Mouse (Mus musculus) limb, embryonic 10.5 days (tissue): ENCODE results near the gene Ube2cbp. TPM values are rescaled to one million over a fixed set of nuclear protein-coding genes. Genes with fewer than 3 reads are reported as not detected.

Experiments used
- DNase-seq: peaks from one replicate; pipeline ENCODE4 v3.0.0-alpha.2; 2017; ENCODE audit warnings: low spot score
- H3K27ac ChIP-seq: fragments of 300-500 bp; sonication (generic); 2 replicates; pipeline ENCODE4 v1.5.1; 2016; ENCODE audit warnings: mild to moderate bottlenecking
- H3K27me3 ChIP-seq: fragments of 300-500 bp; sonication (generic); 2 replicates; pipeline ENCODE4 v1.6.1; 2016; ENCODE audit warnings: low read depth, mild to moderate bottlenecking; ENCODE audit not compliant: poor library complexity, severe bottlenecking
- H3K36me3 ChIP-seq: fragments of 300-500 bp; sonication (generic); 2 replicates; pipeline ENCODE4 v1.6.1; 2016; ENCODE audit warnings: mild to moderate bottlenecking, moderate library complexity
- H3K4me1 ChIP-seq: fragments of 300-500 bp; sonication (generic); 2 replicates; pipeline ENCODE4 v1.6.1; 2016
- H3K4me3 ChIP-seq: fragments of 300-500 bp; sonication (generic); 2 replicates; pipeline ENCODE4 v1.5.1; 2016; ENCODE audit warnings: mild to moderate bottlenecking, moderate library complexity
- H3K9me3 ChIP-seq: fragments of 300-500 bp; sonication (generic); replicated peaks from 2 replicates; pipeline ENCODE4 v1.6.1; 2016; ENCODE audit warnings: mild to moderate bottlenecking
- WGBS: fragments of 180-500 bp; shearing (Covaris S2); methylation state at CpG from one replicate; pipeline ENCODE4 v1.1.7; 2016; 5-methylcytosine and 5-hydroxymethylcytosine counted together
- polyA plus RNA-seq: library from polyadenylated mRNA; unstranded; fragments of >200 nt; fragmentation: Nextera tagmentation; extraction: Ambion mirVana; gene quantifications from 2 replicates; pipeline ENCODE4 v1.2.1, GENCODE M21; 2016

Ube2cbp gene
- polyA plus RNA-seq, 1 experiment from 2014 or later = 7.8 TPM

- Histone ChIP-seq H3K27me3 (no peaks in the 10 kb centered on the region), H3K9me3 (no peaks in the 10 kb centered on the region), H3K36me3 (no peaks in the 10 kb centered on the region), H3K27ac (no peak overlapping the region), H3K4me1 (peaks cover 7% of the 10 kb centered on the region; the same call in 1 of the 2 replicates), H3K4me3 (no peak overlapping the region)
- no peak for DNase-seq
- WGBS = 92% methylated on average over 1 of the region's 1 CpGs
Measured at GRCm38 (mm10) chr9:86395012-86395411, 69.7 kb downstream of the Ube2cbp start.

- no peak for DNase-seq
- peaks cover 7% of the 10 kb centered on the region; the same call in 1 of the 2 replicates for H3K4me1 ChIP-seq
- no peaks in the 10 kb centered on the region for H3K9me3 ChIP-seq
- H3K27me3 ChIP-seq = no peaks in the 10 kb centered on the region
- WGBS = 64% methylated on average over 8 of the region's 8 CpGs
- no peak overlapping the region for H3K4me3 ChIP-seq
- no peak overlapping the region for H3K27ac ChIP-seq
- H3K36me3 ChIP-seq = no peaks in the 10 kb centered on the region
Measured at GRCm38 (mm10) chr9:86393586-86394272, 71.0 kb downstream of the Ube2cbp start.

GRCm38 (mm10) chr9:86391467-86391866 lies 73.3 kb downstream of the Ube2cbp start:
- H3K27ac ChIP-seq = no peak overlapping the region
- peaks cover 7% of the 10 kb centered on the region; the same call in 1 of the 2 replicates for H3K4me1 ChIP-seq
- H3K9me3 ChIP-seq = no peaks in the 10 kb centered on the region
- H3K27me3 ChIP-seq = no peaks in the 10 kb centered on the region
- DNase-seq = no peak
- no peaks in the 10 kb centered on the region for H3K36me3 ChIP-seq
- H3K4me3 ChIP-seq = no peak overlapping the region

- no peak overlapping the region for H3K27ac ChIP-seq
- H3K9me3 ChIP-seq = no peaks in the 10 kb centered on the region
- no peaks in the 10 kb centered on the region for H3K36me3 ChIP-seq
- no peaks in the 10 kb centered on the region for H3K27me3 ChIP-seq
- no peak overlapping the region for H3K4me3 ChIP-seq
- 79% methylated on average over 2 of the region's 2 CpGs for WGBS
- DNase-seq = no peak
- peaks cover 7% of the 10 kb centered on the region; the same call in 1 of the 2 replicates for H3K4me1 ChIP-seq
Measured at GRCm38 (mm10) chr9:86390713-86391112, 74.0 kb downstream of the Ube2cbp start.

GRCm38 (mm10) chr9:86388538-86388937 lies 76.2 kb downstream of the Ube2cbp start:
- Histone ChIP-seq H3K4me3 (no peak overlapping the region), H3K27me3 (no peaks in the 10 kb centered on the region), H3K36me3 (no peaks in the 10 kb centered on the region), H3K4me1 (0 out of 2 replicates have a peak, but pooled peaks cover 1% of the 10 kb centered on the region), H3K9me3 (no peaks in the 10 kb centered on the region), H3K27ac (no peak overlapping the region)
- 79% methylated on average over 4 of the region's 4 CpGs for WGBS
- DNase-seq = no peak

GRCm38 (mm10) chr9:86376923-86377322 lies 87.8 kb downstream of the Ube2cbp start:
- H3K4me3 ChIP-seq = no peak overlapping the region
- H3K9me3 ChIP-seq = no peaks in the 10 kb centered on the region
- H3K27ac ChIP-seq = no peak overlapping the region
- 65% methylated on average over 2 of the region's 2 CpGs for WGBS
- H3K27me3 ChIP-seq = no peaks in the 10 kb centered on the region
- no peak for DNase-seq
- H3K36me3 ChIP-seq = no peaks in the 10 kb centered on the region
- H3K4me1 ChIP-seq = no peaks in the 10 kb centered on the region

- DNase-seq = no peak
- Histone ChIP-seq H3K4me1 (no peaks in the 10 kb centered on the region), H3K36me3 (no peaks in the 10 kb centered on the region), H3K27me3 (no peaks in the 10 kb centered on the region), H3K27ac (no peak overlapping the region), H3K4me3 (no peak overlapping the region), H3K9me3 (no peaks in the 10 kb centered on the region)
- 57% methylated on average over 12 of the region's 12 CpGs for WGBS
Measured at GRCm38 (mm10) chr9:86372783-86373567, 91.8 kb downstream of the Ube2cbp start.

GRCm38 (mm10) chr9:86369208-86369607 lies 95.5 kb downstream of the Ube2cbp start:
- Histone ChIP-seq H3K36me3 (no peaks in the 10 kb centered on the region), H3K9me3 (no peaks in the 10 kb centered on the region), H3K27ac (no peak overlapping the region), H3K27me3 (no peaks in the 10 kb centered on the region), H3K4me1 (no peaks in the 10 kb centered on the region), H3K4me3 (no peak overlapping the region)
- DNase-seq = no peak
- WGBS = 83% methylated on average over 4 of the region's 4 CpGs

GRCm38 (mm10) chr9:86360536-86360935 lies 104.2 kb downstream of the Ube2cbp start:
- DNase-seq = no peak
- Histone ChIP-seq H3K27ac (no peak overlapping the region), H3K4me3 (no peak overlapping the region), H3K4me1 (no peaks in the 10 kb centered on the region), H3K27me3 (no peaks in the 10 kb centered on the region), H3K36me3 (no peaks in the 10 kb centered on the region), H3K9me3 (no peaks in the 10 kb centered on the region)
- WGBS = 78% methylated on average over 9 of the region's 9 CpGs

- H3K4me3 ChIP-seq = no peak overlapping the region
- WGBS = 84% methylated on average over 3 of the region's 3 CpGs
- no peaks in the 10 kb centered on the region for H3K4me1 ChIP-seq
- no peaks in the 10 kb centered on the region for H3K36me3 ChIP-seq
- H3K27me3 ChIP-seq = no peaks in the 10 kb centered on the region
- no peak overlapping the region for H3K27ac ChIP-seq
- no peaks in the 10 kb centered on the region for H3K9me3 ChIP-seq
- DNase-seq = no peak
Measured at GRCm38 (mm10) chr9:86355851-86356250, 108.9 kb downstream of the Ube2cbp start.

- Histone ChIP-seq H3K4me1 (no peaks in the 10 kb centered on the region), H3K27me3 (no peaks in the 10 kb centered on the region), H3K9me3 (no peaks in the 10 kb centered on the region), H3K36me3 (no peaks in the 10 kb centered on the region), H3K4me3 (no peak overlapping the region), H3K27ac (no peak overlapping the region)
- WGBS = 87% methylated on average over 3 of the region's 3 CpGs
- no peak for DNase-seq
Measured at GRCm38 (mm10) chr9:86351491-86351890, 113.3 kb downstream of the Ube2cbp start.

GRCm38 (mm10) chr9:86336792-86337191 lies 128.0 kb downstream of the Ube2cbp start:
- no peak overlapping the region for H3K27ac ChIP-seq
- no peaks in the 10 kb centered on the region for H3K4me1 ChIP-seq
- no peaks in the 10 kb centered on the region for H3K9me3 ChIP-seq
- no peak overlapping the region for H3K4me3 ChIP-seq
- DNase-seq = no peak
- H3K36me3 ChIP-seq = no peaks in the 10 kb centered on the region
- no peaks in the 10 kb centered on the region for H3K27me3 ChIP-seq
- WGBS = 88% methylated on average over 2 of the region's 2 CpGs

GRCm38 (mm10) chr9:86336361-86336760 lies 128.4 kb downstream of the Ube2cbp start:
- no peak overlapping the region for H3K4me3 ChIP-seq
- no peaks in the 10 kb centered on the region for H3K9me3 ChIP-seq
- 79% methylated on average over 3 of the region's 3 CpGs for WGBS
- H3K27ac ChIP-seq = no peak overlapping the region
- no peaks in the 10 kb centered on the region for H3K36me3 ChIP-seq
- no peaks in the 10 kb centered on the region for H3K27me3 ChIP-seq
- H3K4me1 ChIP-seq = no peaks in the 10 kb centered on the region
- DNase-seq = no peak
